Mouse (Mus musculus): Measurements from ENCODE around the gene Slit1. TPM values are rescaled to one million over a fixed set of nuclear protein-coding genes. Genes with fewer than 3 reads are reported as not detected.

The Slit1 gene
- total RNA-seq (2021), result 1 to 10 TPM in 1 of 2 experiments, under 1 TPM in 1; 0.50 to 1.2 TPM
- long read RNA-seq, experiment 1, result 0 reads
- long read RNA-seq, experiment 2, partial matches to known transcripts, result 0 of 1 reads
- long read RNA-seq, experiment 2, other reads (novel, unspliced or antisense), result 1 of 1 reads

DNA sequence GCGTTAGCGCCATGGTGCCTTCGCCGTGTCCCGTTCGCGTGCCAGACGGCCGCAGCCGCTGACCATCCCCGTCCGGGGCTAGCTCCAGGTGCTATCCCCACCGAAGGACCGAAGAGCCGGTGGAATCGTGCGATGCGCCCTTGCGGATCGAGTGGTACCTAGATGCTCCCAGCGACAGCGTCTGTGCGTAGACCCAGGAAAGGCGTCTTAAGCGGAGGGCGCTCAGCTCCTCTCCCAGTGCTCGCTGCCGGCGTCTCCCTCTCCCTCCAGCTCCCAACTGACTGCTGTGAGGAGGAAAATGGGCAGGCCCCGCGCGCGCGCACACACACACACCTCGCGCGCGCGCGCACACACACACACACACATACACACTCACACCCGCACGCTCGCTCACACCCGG, at the start of gene Slit1:
TSS of gene Slit1 (minus strand) at position 270 of the 400 bp plus-strand sequence.
- DNase-seq (ENCODE audit: low spot score), result no peak

DNA sequence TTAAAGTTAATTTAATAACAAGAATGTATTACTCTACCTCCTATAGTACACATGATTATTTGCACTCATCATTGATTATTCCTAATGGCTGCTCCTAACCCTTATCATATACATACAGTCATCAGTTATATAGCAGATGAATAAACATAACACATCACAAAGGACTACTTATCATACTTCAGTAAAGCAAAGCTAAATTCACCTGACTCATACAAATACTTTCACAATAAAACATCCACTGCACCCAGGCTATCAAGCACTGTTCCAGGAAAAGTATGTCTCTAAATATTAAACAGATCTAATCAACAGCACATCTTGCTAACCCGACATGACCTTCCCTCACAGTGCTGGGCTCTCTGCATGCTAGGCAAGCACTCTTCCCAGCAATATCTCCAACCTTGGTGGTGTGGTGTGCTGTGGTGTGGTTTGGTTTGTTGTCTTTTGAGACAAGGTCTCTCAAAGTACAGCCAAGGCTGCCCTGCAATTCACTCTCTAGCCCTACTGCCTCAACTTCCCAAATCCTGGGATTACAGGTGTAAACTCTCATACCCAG, 49.5 kb upstream of the Slit1 start:
- DNase-seq (ENCODE audit: low spot score), result no peak

DNA sequence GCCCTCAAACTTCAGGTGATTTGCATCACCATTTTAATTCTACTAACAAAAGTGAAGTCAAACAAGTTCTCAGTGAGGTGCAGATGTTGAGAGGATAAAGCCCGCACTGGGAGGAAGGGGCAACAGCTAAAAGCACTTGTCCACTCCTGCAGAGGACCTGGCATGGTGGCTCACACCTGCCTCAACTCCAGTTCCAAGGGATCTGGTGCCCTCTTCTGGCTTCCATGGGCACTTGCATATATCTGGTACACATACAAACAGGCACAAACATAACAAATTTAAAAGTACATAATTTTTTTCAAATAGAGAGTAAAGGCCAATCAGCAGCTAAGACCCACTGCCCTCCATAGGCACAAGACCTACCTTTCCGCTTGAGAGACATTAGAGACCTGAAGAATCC, 47.9 kb upstream of the Slit1 start:
- no peak for DNase-seq (ENCODE audit: low spot score)

DNA sequence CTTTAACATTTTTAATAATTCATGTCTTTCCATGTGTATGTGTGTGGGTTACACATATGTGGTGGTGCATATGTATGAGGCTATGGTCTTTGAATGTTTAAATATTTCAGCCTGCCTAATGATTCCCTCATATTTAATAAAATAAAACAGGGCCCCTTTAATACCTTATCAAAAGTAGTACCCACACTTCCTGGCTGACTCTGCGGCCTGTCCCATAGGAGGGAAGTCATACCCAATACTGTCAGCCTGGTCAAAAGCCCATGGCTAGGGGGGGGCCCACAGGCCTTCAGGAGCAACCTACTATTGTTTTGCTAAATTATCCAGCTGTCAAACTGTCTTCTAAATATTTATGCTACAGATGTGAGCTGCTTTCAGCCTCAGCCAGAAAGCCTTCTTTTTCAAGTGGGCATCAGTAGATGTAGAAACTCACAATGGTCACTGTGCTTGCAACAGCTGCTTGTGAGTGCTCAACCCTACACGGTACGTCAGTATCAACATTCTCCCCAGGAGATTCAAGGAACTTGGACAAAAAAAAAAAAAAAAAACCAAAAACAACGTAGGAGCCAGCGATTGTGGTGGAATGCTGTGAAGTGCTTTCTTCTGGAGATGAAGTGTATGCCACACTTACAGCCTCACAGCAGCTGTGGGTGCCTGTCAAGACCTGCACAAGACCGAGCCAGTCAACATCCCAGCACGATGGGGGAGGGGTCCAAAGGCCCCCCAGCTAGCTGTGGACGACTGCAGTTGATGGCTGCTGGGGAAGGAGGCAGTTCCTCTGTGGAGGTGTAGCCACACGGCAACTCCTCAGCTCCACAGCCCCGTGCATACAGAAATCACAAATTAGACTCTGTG, 45.9 kb upstream of the Slit1 start:
- no peak for DNase-seq (ENCODE audit: low spot score)

DNA sequence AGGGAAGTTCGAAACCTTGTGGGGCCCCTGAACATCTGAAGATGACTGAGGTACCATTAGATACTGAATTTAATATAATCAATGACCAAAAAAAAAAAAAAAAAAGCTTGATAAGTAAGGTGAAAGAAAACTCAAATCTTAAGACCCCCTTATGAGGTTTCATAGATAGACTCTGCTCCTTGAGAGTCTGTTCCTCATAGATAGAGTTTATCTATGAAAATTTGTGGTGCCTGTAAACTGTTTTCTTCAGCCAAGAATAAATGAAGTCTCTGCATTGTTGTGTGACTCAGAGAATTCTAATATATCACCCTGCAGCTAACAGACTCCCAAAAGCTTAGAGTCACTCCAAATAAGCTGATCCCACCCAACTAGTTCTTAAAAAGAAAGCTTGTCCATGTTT, 43.4 kb upstream of the Slit1 start:
- DNase-seq (ENCODE audit: low spot score), result no peak

DNA sequence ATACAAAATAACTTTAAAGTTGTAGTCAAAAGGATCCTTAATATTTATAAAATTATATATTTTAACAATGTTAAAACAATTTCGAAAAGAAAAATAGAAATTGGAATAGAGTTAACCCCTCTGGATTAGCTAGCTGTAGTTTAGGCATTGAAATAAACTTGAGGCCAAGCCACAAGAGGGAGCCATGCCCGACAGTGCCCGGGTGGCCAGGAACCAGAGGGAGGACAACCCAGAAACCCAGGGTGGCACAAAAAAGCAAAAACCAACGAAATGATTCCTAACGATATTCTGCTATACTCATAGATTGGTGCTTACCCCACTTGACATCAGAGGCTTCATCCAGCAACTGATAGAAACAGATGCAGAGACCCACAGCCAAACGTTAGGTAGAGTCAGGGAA, 34.0 kb upstream of the Slit1 start:
- DNase-seq (ENCODE audit: low spot score), result peak; percentile 31

DNA sequence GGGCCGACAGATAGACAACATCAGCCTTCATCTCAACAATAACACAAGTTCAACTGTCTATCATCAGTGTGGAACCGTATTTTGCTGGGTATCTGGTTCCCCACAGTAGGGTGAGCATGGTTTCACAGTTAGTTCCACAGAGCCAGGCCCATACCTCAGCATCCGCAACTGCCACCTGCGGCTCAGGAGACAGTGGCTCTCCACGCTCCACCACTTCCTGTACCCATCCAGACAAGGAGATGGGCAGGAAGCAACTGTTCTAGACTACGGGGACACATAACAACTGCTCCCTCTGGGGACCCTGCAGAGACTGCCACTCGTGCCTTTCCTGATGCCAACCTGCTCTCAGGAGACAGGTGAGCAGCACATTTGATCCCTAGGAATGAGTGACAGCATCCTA, 25.2 kb upstream of the Slit1 start:
- DNase-seq (ENCODE audit: low spot score), result no peak

DNA sequence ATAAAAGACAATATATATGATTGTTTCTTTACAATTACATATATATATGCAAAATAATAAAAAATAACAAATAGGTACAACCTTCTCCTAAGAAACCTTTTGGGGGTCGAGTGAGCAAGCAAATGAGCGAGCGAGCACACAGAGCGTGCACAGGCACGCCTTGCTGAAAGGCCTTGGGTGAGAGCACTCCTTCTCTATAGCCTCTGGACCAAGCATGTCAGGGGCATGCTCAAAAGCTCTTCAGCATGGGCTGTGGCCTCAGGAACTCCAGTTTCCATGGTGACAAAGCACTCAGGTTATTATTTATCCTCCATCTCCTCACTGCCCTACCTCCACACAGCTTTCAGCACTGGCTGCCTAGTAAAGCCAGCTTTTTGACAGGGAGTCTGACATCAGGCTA, 23.2 kb upstream of the Slit1 start:
- no peak for DNase-seq (ENCODE audit: low spot score)

DNA sequence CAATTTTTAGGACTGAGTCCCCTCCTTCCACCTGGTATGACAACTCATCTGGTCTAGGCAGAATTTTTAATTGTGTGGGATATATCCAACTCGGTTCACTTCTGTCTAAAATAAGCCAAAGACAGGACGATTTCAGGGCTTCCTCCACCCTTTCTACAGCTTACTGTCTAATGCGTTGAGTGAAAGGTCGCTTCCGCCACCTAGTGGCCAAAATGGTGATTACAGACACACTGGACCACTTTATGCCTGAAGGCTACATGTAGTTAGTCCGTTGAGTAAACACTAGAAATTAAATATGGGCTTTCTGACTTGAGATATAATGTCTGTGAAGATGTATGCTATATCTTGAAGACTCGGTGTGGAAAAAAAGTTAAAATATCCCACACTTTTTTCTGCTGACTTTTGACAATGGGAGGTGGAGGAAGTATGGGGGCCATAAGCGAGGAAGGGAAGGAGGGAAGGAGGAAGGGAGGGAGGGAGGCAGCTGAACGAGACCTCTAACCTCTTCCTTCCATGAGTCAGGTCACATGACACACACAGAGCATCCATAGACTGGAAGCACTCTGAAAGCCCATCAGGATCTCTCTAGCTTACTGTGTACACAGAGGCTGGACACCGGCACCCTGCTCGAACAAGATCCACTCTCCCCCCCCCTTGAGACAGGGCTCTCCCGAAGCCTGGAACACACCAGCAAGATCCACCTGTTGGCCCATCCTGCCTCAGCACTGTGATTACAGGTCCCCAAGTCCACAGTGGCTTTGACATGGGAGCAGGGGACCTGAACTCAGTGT, 20.6 kb upstream of the Slit1 start:
- DNase-seq (ENCODE audit: low spot score), result peak; percentile 84

DNA sequence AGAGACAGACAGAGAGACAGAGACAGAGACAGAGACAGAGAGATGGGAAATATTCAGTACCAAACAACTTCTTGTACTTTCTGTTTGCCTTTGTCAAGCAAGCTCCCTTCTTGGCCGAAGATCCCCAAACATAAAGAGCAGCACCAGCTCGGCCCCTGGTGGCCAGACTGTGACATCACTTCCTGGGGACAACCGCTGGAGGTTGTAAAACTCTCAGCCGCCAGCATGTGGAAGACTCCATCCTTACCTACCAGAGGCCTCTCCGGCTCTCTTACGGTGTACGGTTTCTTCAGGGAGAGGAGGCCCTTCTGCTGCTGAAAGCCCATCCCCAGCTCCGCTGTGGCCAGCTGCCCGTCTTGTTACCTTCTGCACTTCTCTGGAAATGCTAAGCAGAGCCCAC, 18.1 kb upstream of the Slit1 start:
- DNase-seq (ENCODE audit: low spot score), result no peak

DNA sequence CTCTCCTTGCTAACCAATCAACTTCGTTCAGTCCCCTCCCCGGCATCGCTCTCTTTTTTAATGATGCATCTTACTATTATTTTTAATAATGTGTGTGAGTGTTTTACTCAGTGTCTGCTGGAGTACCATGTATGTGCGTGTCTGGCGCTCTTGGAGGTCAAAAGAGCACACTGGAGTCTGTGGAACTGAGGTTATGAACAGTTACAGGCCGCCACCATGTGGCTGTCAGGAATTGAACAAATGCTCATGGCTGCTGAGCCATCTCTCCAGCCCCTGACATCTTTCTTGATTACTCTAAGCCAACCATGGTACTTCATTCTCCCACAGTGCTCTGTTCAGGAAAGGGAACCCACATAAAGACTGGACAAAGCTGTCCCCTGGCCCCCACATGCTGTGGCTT, 16.3 kb upstream of the Slit1 start:
- no peak for DNase-seq (ENCODE audit: low spot score)

DNA sequence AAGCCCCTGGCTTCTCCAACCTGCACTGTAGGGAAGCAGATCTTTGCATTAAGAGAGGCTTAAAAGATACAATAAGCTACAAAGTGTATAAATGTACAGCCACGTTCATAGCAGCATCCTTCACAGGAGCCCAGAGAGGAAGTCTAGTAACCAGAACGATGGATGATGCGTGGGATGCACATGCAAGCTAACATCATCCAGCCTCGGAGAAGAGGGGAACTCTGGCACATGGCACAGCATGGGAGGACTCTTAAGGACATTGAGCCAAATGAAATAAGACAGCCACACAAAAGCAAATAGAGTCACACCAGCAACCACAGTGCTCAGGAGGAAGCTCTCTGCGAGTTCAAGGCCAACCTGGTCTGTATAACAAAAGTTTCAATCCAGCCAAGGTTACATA, 15.8 kb upstream of the Slit1 start:
- no peak for DNase-seq (ENCODE audit: low spot score)

DNA sequence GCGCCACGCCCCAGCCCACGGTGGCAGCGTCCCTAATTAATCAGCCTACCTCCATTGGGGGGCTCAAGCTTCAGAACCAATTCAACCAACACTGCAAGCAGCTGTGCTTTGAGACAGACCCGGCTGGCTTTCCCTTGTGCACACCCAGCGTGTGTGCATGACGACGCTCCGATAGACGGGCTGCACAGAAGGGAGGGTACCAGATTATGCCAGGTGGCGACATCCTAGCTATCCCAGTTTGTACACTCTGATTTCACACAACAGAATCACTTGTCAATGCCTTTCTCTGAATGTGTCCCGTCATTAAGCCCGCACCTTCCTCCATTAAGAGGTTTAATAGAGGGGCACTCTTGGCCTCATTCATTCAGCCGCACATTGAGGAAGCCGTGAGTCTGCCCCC, 11.3 kb upstream of the Slit1 start:
- no peak for DNase-seq (ENCODE audit: low spot score)

DNA sequence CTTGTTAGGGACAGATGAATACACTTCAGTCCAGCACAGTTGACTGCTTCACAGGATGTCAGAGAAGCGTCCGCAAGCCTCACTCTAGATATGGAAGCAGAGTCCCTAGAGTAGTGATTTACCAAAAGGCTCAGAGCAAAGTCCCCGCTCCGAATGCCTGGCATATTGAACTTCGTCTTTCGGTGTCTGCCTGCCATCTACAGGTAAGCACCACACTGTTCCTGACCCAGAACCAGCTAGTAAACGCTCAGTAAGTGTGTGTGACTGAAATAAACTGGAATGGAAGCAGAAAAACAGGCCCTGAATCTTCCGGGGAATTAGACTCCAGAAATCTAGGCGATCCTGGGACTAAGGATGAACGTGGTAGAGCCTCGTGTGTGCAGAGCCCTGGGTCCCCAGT, 8.4 kb upstream of the Slit1 start:
- DNase-seq (ENCODE audit: low spot score), result no peak

DNA sequence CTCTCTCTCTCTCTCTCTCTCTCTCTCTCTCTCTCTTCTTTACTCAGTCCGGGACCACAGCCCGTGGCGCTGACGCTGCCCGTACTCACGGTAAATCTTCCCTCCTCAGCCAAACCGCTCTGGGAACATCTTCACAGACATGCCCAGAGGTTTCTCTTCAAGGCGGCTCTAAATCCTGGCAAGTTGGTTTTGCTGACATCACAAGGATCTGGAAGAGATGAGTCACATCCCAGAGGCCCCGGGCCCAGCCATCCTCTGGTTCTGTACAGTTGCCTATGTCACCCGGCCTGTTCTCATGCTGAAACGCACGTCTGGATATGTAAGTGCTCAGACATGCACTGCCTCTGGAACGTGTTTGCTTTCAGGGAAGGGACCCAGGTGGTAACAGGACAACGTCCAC, 4.0 kb upstream of the Slit1 start:
- DNase-seq (ENCODE audit: low spot score), result no peak

DNA sequence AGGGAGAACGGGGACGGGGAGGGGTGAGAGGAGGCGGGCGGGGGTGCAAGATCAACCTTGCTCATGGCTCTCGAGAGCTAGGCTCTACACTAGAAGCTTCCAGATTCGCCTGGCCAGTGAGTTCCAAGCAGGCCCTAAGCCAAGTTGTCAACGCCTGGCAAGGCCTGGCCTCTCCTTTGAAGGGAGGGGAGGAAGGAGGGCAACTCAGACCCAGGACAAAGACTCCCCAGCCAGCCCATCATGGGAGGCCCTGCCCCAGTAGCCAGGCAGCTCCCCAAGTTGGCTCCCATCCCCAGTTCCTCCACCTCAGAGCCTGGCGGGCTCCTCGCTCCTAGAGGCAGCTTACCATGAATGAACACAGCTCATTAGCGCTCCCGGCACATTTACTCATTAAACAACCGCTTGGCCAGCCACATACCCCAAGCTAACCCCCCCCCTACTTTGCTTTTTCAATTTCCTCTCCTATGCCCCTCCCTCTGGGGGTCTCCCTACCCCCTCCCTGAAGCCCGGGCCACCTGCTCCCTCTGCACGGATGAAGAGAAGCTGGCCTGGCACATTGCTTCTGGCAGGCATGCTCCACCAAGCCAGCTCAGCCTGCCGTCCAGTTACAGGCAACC, 2.6 kb upstream of the Slit1 start:
- DNase-seq (ENCODE audit: low spot score), result no peak

DNA sequence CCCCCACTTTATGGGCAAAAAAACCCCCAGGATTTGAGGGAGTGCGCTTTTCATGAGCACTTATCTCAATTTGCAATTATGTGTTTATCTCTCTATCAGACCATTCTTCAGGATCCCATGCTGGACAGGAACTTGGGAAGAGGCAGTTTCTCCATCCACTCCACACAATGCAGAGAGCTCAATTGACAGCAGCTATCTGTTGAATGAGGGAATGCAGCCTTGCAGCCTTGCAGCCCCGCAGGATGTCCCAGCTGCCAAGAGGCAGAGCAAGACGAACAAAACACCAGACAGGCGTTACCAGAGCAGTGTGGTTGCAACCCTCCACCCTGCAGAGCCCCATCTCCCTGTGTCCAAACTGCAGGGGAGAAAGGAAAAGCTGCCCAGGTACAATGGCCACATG, 4.6 kb downstream of the Slit1 start:
- no peak for DNase-seq (ENCODE audit: low spot score)

DNA sequence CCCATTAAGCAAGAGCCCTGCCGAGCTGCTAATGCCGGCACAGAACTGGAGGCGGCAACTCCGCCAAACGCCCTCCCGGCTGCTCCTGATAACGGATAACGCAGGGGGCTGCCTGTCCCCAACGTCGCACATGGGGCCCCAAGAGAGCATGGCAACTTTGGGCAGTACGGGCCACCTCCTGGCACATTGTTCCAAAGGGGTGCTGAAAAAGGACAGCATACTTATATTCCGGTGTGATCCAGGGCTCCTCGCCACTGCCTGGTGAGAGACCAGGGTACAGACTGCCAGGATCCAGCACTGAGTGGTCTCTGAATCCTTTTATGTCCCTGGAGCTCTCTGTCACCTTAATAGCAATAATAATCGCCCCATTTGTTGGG, 5.0 kb downstream of the Slit1 start:
- DNase-seq (ENCODE audit: low spot score), result no peak

DNA sequence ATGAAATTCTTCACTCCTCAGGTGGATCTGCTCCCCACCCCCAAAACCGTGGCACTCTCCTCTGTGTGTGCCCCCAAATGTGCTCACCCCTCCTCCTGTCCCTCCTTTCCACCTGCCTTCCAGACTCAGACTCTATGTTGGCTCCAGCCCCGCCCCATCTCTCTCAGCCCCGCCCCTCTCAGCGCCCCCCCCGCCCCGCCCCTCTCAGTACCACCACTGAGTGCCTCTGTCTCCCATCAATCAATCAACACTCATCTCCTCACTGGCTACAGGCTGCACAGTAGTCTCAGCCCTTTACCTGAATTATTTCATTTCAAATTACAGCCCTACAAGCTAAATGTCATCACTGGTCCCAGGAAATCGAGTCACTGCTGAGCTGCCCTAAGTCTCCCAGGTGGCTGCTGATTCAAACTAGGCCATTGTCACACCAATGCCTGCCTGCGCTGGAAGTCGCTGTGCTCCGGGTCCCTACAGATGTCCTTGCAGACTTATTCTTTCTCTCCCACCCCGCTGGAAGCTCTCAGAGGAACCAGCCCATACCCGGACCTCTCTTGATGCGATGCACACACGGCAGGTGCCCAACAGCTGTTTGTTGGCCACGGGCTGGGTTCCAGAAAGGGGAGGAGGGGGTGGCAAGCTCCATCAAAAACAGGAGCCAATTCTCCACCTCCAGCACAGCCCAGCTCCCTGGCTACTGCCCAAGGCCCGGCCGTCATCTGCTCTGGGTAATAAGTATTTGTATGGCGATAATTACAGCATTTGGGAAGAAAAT, 5.6 kb downstream of the Slit1 start:
- DNase-seq (ENCODE audit: low spot score), result no peak

DNA sequence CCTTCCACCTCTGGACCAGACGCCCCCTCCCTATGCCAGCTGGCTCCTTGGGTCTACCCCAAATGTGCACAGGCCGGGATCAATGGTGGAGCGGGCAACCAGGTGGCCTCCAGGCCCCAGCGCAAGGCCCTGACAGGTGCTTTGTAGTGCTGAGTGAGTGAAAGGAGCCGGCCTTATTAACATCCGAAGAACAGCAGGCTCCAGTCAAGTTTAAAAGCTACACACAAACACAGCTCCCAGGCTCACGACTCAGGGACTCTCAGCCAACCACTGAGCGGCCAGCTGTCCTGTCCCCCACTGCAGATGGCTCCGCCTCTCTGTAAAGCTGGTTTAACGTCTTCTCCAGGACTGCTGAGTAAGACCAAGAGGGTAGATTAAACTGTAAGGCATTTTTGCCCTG, 8.8 kb downstream of the Slit1 start:
- no peak for DNase-seq (ENCODE audit: low spot score)

DNA sequence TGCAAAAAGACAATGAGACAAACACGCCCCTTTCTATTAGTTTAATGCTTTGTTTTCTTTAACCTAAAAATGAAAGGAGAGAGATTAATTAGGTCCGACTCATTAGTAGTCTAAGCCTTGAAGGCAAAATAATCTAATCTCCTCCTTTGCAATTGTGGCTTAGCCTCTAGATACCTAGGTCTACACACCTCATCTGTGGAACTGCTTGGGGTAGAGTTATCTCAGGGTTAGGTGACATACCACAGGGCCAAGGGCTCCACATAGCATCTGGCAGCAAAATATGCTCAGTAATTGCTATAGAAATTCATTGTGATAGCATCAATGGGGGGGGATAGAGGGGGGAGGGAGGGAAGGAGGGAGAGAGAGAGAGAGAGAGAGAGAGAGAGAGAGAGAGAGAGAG, 18.0 kb downstream of the Slit1 start:
- no peak for DNase-seq (ENCODE audit: low spot score)

All from gastrocnemius, adult 18-20 months (tissue).